Mouse (Mus musculus) intestine, embryonic 14.5 days (tissue): Measurements from ENCODE around the gene Rpl36-ps4. TPM values are rescaled to one million over a fixed set of nuclear protein-coding genes. Genes with fewer than 3 reads are reported as not detected.

Experiments used
- ATAC-seq: fragments of 200-750 bp; cut with Nextera tagmentation; replicated peaks from 2 replicates; pipeline ENCODE4 v1.8.0; 2017; ENCODE audit warnings: low read depth, moderate number of reproducible peaks, moderate TSS enrichment, moderate library complexity; ENCODE audit not compliant: low FRiP score, low TSS enrichment
- DNase-seq: peaks from one replicate; pipeline ENCODE4 v3.0.0-alpha.2; 2018; ENCODE audit warnings: low spot score
- H3K27ac ChIP-seq: fragments of 300-500 bp; sonication (generic); 2 replicates; pipeline ENCODE4 v1.5.1; 2014; ENCODE audit warnings: low read depth, mild to moderate bottlenecking, control low read depth
- H3K27me3 ChIP-seq: fragments of 300-500 bp; sonication (generic); replicated peaks from 2 replicates; pipeline ENCODE4 v1.6.1; 2014; ENCODE audit warnings: low read length, control low read depth; ENCODE audit not compliant: control insufficient read depth, insufficient read depth
- H3K36me3 ChIP-seq: fragments of 300-500 bp; sonication (generic); 2 replicates; pipeline ENCODE4 v1.6.1; 2014; ENCODE audit warnings: low read length, control low read depth; ENCODE audit not compliant: control insufficient read depth, insufficient read depth
- H3K4me1 ChIP-seq: fragments of 300-500 bp; sonication (generic); replicated peaks from 2 replicates; pipeline ENCODE4 v1.6.1; 2014; ENCODE audit warnings: low read length, control low read depth, mixed read lengths; ENCODE audit not compliant: control insufficient read depth, insufficient read depth
- H3K4me2 ChIP-seq: fragments of 300-500 bp; sonication (generic); 2 replicates; pipeline ENCODE4 v1.6.1; 2014; ENCODE audit warnings: low read length
- H3K4me3 ChIP-seq: fragments of 300-500 bp; sonication (generic); 2 replicates; pipeline ENCODE4 v1.5.1; 2014; ENCODE audit warnings: low read depth, low read length, control low read depth, mixed read lengths
- H3K9ac ChIP-seq: fragments of 300-500 bp; sonication (generic); 2 replicates; pipeline ENCODE4 v1.6.1; 2014; ENCODE audit warnings: mild to moderate bottlenecking, low read length
- H3K9me3 ChIP-seq: fragments of 300-500 bp; sonication (generic); 2 replicates; pipeline ENCODE4 v1.6.1; 2016; ENCODE audit warnings: low read length, control low read depth; ENCODE audit not compliant: control insufficient read depth
- WGBS: fragments of 180-500 bp; shearing (Covaris S2); extraction: QIAGEN DNeasy Blood & Tissue Kit; methylation state at CpG from one replicate; pipeline ENCODE4 v1.1.7; 2014; 5-methylcytosine and 5-hydroxymethylcytosine counted together
- polyA plus RNA-seq: library from polyadenylated mRNA; unstranded; fragments of >200 nt; fragmentation: Nextera tagmentation; extraction: Ambion mirVana; gene quantifications from 2 replicates; pipeline ENCODE4 v1.2.1, GENCODE M21; 2014

Rpl36-ps4 gene
- polyA plus RNA-seq, 1 experiment from 2014 or later = not detected

DNA sequence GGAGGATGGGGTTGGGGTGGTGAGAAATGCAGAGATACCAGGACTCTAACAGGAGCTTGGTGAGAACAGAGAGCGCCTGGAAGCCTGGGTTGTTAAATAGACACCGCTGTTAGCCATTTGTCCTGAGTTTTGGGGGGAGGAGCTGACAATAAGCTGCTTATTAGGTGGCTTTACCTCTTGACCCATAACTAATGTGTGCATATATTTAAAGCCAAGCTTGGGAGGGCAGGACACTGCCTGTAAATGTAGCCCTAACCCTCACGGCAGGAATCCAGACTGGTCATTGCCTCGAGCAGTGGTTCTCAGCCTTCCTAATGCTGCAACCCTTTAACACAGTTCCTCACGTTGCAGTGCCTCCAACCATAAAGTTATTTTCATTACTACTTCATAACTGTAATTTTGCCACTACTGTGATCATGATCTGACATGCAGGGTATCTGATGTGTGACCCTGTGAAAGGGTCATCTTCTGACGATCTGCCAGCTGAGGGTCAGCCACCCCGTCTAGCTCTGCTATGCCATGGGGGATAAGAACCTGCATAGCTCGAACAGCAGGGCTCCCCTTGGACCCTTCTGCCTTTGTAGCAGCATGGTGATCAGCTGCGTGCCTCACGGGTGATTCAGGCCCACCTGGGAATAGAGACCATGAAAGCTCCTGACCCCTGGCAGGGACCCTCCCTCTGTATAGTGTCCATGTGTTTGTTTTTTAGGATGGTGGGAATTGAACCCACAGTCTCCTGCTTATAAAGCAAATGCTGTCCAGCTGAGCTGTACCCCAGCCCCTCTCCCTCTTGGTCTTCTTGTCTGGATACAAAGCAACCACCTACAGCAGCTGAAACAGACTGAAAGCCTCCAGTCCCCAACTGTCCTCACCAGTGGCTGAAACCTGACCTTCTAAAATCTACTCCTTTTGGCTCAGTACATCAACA is 42.0 kb upstream of the Rpl36-ps4 start:
- H3K4me2 ChIP-seq = no peak overlapping the region
- 76% methylated on average over 10 of the region's 10 CpGs for WGBS
- no peak overlapping the region for H3K27ac ChIP-seq
- no peaks in the 10 kb centered on the region for H3K27me3 ChIP-seq
- H3K9ac ChIP-seq = no peak overlapping the region
- H3K36me3 ChIP-seq = no peaks in the 10 kb centered on the region
- H3K9me3 ChIP-seq = no peaks in the 10 kb centered on the region
- ATAC-seq (no peak), DNase-seq (no peak)
- 0 out of 2 replicates have a peak, but pooled peaks cover 5% of the 10 kb centered on the region for H3K4me1 ChIP-seq
- H3K4me3 ChIP-seq = no peak overlapping the region

DNA sequence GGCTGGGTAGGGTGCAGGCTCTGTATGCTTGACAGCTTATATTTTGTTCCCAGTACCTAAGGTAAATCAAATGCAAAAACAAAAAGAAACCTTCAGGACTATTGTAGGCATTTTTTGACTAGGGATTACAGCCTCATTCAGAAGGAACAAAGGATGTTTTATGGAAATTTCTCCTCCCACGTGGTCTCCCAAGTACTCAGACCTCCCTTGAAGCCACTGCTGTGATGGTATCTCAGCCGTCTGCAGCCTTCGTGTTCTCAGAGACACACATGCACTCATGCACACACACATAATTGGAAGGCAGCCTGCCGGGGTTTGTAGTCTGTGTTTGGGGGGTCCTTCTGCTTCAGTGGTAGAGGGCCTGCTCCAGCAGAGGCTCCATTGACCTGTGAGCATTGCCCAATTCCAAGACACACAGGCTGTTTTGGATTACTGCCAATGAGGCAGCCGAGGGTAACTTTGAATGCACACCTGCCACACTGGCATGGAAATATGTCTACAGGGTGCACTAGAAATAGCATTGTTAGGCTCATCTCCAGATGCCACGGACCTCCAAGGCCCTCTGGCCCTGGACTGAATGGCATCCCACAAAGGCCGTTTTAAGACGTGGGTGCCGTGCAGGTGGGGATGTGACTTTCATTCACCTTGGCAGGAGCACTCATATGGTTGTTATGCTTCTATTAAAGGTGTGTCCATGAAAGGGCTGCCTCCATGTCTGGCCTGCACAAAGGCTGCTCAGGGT is 41.1 kb upstream of the Rpl36-ps4 start:
- Histone ChIP-seq H3K4me3 (no peak overlapping the region), H3K36me3 (no peaks in the 10 kb centered on the region), H3K4me1 (0 out of 2 replicates have a peak, but pooled peaks cover 5% of the 10 kb centered on the region), H3K9ac (no peak overlapping the region), H3K27ac (no peak overlapping the region), H3K9me3 (no peaks in the 10 kb centered on the region), H3K4me2 (no peak overlapping the region), H3K27me3 (no peaks in the 10 kb centered on the region)
- ATAC-seq = no peak
- 68% methylated on average over 9 of the region's 9 CpGs for WGBS
- DNase-seq = no peak

GRCm38 (mm10) chr17:87882594-87882993 is 38.2 kb upstream of the Rpl36-ps4 start:
- no peak overlapping the region for H3K4me3 ChIP-seq
- DNase-seq (peak; percentile 65), ATAC-seq (peak; percentile 79)
- no peaks in the 10 kb centered on the region for H3K27me3 ChIP-seq
- no peaks in the 10 kb centered on the region for H3K9me3 ChIP-seq
- no peak overlapping the region for H3K27ac ChIP-seq
- H3K9ac ChIP-seq = no peak overlapping the region
- no peaks in the 10 kb centered on the region for H3K36me3 ChIP-seq
- H3K4me1 ChIP-seq = 0 out of 2 replicates have a peak, but pooled peaks cover 1% of the 10 kb centered on the region
- 24% methylated on average over 1 of the region's 1 CpGs for WGBS
- no peak overlapping the region for H3K4me2 ChIP-seq

DNA sequence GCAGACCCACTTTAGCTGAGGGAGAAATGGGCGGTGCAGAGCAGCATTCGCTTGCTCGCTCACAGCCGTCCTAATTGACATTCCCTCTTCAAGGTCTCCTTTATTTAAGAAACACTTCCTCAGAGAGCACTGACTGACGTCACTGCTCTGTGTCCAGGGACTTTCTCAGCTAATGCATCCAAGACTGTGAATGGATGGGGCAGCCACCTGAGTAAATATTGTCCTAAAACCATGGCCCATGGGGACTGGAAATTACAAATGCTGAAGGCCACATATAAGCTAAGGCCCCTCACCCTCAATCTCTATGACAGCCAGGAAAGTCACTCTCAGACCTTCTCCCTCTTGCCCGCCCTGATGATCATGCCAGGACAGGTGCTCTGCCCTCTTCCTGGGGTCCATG is 23.6 kb upstream of the Rpl36-ps4 start:
- Histone ChIP-seq H3K4me2 (no peak overlapping the region), H3K27me3 (no peaks in the 10 kb centered on the region), H3K4me3 (no peak overlapping the region), H3K4me1 (no peaks in the 10 kb centered on the region), H3K9ac (no peak overlapping the region), H3K27ac (no peak overlapping the region), H3K9me3 (no peaks in the 10 kb centered on the region), H3K36me3 (no peaks in the 10 kb centered on the region)
- no peak for ATAC-seq
- DNase-seq = no peak
- WGBS = 69% methylated on average over 6 of the region's 6 CpGs

DNA sequence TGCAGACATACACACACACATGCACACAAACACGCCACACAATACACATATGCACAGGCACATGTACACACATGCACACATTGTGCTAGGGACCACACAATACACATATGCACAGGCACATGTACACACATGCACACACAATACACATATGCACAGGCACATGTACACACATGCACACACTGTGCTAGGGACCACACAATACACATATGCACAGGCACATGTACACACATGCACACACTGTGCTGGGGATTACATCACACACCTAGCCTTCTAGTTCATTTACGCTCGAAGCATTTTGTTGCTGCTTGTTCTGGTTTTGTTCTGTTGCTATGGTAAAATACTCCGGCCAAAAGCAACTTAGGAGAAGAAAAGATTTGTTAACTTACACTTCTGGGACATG is 20.1 kb upstream of the Rpl36-ps4 start:
- Histone ChIP-seq H3K27me3 (no peaks in the 10 kb centered on the region), H3K4me3 (no peak overlapping the region), H3K9ac (no peak overlapping the region), H3K9me3 (no peaks in the 10 kb centered on the region), H3K4me2 (no peak overlapping the region), H3K4me1 (no peaks in the 10 kb centered on the region), H3K36me3 (no peaks in the 10 kb centered on the region), H3K27ac (no peak overlapping the region)
- 73% methylated on average over 4 of the region's 4 CpGs for WGBS
- no peak; the same call in 1 of the 2 replicates for ATAC-seq
- no peak for DNase-seq

DNA sequence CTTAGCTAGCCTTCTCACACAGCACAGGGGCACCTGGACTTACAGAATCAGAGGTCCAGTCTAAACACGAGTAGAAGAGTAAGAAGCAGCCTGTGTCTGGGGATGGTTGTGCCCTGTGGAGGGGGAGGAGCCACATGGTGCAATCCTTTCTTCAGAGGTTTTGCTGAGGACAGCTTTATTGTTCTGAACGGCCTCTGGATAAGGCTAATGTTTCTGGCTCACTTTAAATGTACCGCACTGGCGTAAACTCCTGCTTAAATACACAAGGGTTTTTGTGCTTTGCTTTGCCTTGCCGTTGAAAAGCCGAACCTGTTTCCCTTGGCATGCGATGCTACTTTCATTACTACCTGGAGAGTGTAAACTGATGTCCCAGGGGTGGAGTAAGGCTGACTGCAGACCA is 19.6 kb upstream of the Rpl36-ps4 start:
- Histone ChIP-seq H3K36me3 (no peaks in the 10 kb centered on the region), H3K9me3 (no peaks in the 10 kb centered on the region), H3K27ac (no peak overlapping the region), H3K9ac (no peak overlapping the region), H3K4me1 (no peaks in the 10 kb centered on the region), H3K27me3 (no peaks in the 10 kb centered on the region), H3K4me3 (no peak overlapping the region), H3K4me2 (no peak overlapping the region)
- DNase-seq (peak; percentile 49), ATAC-seq (no peak)
- WGBS = 24% methylated on average over 7 of the region's 7 CpGs

DNA sequence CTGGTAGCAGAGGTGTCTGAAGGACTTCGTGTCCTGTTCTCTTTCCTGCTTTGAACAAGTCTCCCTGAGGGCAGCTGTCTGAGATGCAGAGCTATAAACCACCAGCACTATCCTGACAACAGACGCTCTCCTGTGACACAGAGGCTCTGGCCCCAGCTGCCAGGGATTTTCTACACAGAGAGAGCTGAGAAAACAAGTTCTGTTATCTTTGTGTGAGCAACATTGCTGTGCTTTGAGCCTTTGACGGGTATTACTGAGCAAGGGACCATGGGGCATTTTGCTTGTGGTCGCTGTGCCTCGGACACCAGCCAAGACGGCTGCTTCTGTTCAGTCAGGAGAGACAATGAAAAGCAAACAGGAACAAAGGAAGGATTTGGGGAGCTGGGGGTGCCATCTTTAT is 17.6 kb upstream of the Rpl36-ps4 start:
- Histone ChIP-seq H3K9ac (no peak overlapping the region), H3K27me3 (no peaks in the 10 kb centered on the region), H3K4me1 (no peaks in the 10 kb centered on the region), H3K27ac (no peak overlapping the region), H3K4me2 (no peak overlapping the region), H3K9me3 (no peaks in the 10 kb centered on the region), H3K4me3 (no peak overlapping the region), H3K36me3 (no peaks in the 10 kb centered on the region)
- ATAC-seq = no peak
- WGBS = 40% methylated on average over 6 of the region's 6 CpGs
- peak; percentile 51 for DNase-seq

- Histone ChIP-seq H3K27me3 (no peaks in the 10 kb centered on the region), H3K9ac (no peak overlapping the region), H3K4me2 (no peak overlapping the region), H3K27ac (no peak overlapping the region), H3K36me3 (no peaks in the 10 kb centered on the region), H3K4me1 (no peaks in the 10 kb centered on the region), H3K4me3 (no peak overlapping the region), H3K9me3 (no peaks in the 10 kb centered on the region)
- no peak for ATAC-seq
- peak; percentile 49 for DNase-seq
- 91% methylated on average over 8 of the region's 8 CpGs for WGBS
These were observed 17.1 kb upstream of the Rpl36-ps4 start for GRCm38 (mm10) chr17:87903725-87904124.
